Mouse (Mus musculus): ENCODE data around the gene Max. TPM values are rescaled to one million over a fixed set of nuclear protein-coding genes. Genes with fewer than 3 reads are reported as not detected.
A peak's percentile ranks its signal among the peaks of the same experiment; 100 is the strongest.

Gene Max
- polyA plus RNA-seq, 1 experiment from 2014 or later, result 15.2 TPM

GRCm38 (mm10) chr12:76898141-76898540, 63.9 kb downstream of the Max start:
- Histone ChIP-seq H3K27ac (no peak overlapping the region), H3K27me3 (no peaks in the 10 kb centered on the region), H3K36me3 (peaks cover 24% of the 10 kb centered on the region), H3K4me1 (replicated peaks) (peaks cover 17% of the 10 kb centered on the region), H3K9ac (replicated peaks) (no peak overlapping the region), H3K9me3 (no peaks in the 10 kb centered on the region), H3K4me2 (no peak overlapping the region), H3K4me3 (replicated peaks) (no peak overlapping the region)
- no peak for ATAC-seq (ENCODE audit: insufficient number of reproducible peaks, insufficient read depth, low FRiP score, low TSS enrichment, low read depth)

GRCm38 (mm10) chr12:76897006-76897405, 65.0 kb downstream of the Max start:
- no peak for ATAC-seq (ENCODE audit: insufficient number of reproducible peaks, insufficient read depth, low FRiP score, low TSS enrichment, low read depth)
- Histone ChIP-seq H3K4me1 (replicated peaks) (peaks cover 17% of the 10 kb centered on the region), H3K9ac (replicated peaks) (no peak overlapping the region), H3K27me3 (no peaks in the 10 kb centered on the region), H3K4me2 (no peak overlapping the region), H3K27ac (no peak overlapping the region), H3K36me3 (peaks cover 30% of the 10 kb centered on the region), H3K9me3 (no peaks in the 10 kb centered on the region), H3K4me3 (replicated peaks) (no peak overlapping the region)
- WGBS, result 67% methylated on average over 10 of the region's 10 CpGs

GRCm38 (mm10) chr12:76896566-76896965, 65.4 kb downstream of the Max start:
- no peak overlapping the region for H3K4me3 ChIP-seq (replicated peaks)
- peaks cover 32% of the 10 kb centered on the region for H3K36me3 ChIP-seq
- no peaks in the 10 kb centered on the region for H3K27me3 ChIP-seq
- H3K9me3 ChIP-seq, result no peaks in the 10 kb centered on the region
- ATAC-seq (ENCODE audit: insufficient number of reproducible peaks, insufficient read depth, low FRiP score, low TSS enrichment, low read depth), result no peak
- no peak overlapping the region for H3K9ac ChIP-seq (replicated peaks)
- no peak overlapping the region for H3K27ac ChIP-seq
- 94% methylated on average over 4 of the region's 4 CpGs for WGBS
- H3K4me1 ChIP-seq (replicated peaks), result peaks cover 17% of the 10 kb centered on the region
- H3K4me2 ChIP-seq, result no peak overlapping the region

- no peak overlapping the region for H3K27ac ChIP-seq
- peaks cover 17% of the 10 kb centered on the region for H3K4me1 ChIP-seq (replicated peaks)
- H3K9me3 ChIP-seq, result no peaks in the 10 kb centered on the region
- H3K4me2 ChIP-seq, result no peak overlapping the region
- H3K27me3 ChIP-seq, result no peaks in the 10 kb centered on the region
- WGBS, result 31% methylated on average over 7 of the region's 7 CpGs
- H3K9ac ChIP-seq (replicated peaks), result no peak overlapping the region
- 0 out of 2 replicates have a peak, but pooled peaks have one; percentile 39 for ATAC-seq (ENCODE audit: insufficient number of reproducible peaks, insufficient read depth, low FRiP score, low TSS enrichment, low read depth)
- no peak overlapping the region for H3K4me3 ChIP-seq (replicated peaks)
- H3K36me3 ChIP-seq, result peaks cover 34% of the 10 kb centered on the region; the same call in 1 of the 2 replicates
These were observed 66.2 kb downstream of the Max start for GRCm38 (mm10) chr12:76895777-76896176.

GRCm38 (mm10) chr12:76894792-76895559, 67.0 kb downstream of the Max start:
- no peak for ATAC-seq (ENCODE audit: insufficient number of reproducible peaks, insufficient read depth, low FRiP score, low TSS enrichment, low read depth)
- Histone ChIP-seq H3K4me2 (no peak overlapping the region), H3K27me3 (no peaks in the 10 kb centered on the region), H3K36me3 (peaks cover 33% of the 10 kb centered on the region; the same call in 1 of the 2 replicates), H3K4me1 (replicated peaks) (peaks cover 17% of the 10 kb centered on the region), H3K4me3 (replicated peaks) (no peak overlapping the region), H3K9me3 (no peaks in the 10 kb centered on the region), H3K9ac (replicated peaks) (no peak overlapping the region), H3K27ac (no peak overlapping the region)
- 77% methylated on average over 10 of the region's 10 CpGs for WGBS

GRCm38 (mm10) chr12:76892910-76893695, 68.9 kb downstream of the Max start:
- no peaks in the 10 kb centered on the region for H3K27me3 ChIP-seq
- no peaks in the 10 kb centered on the region for H3K9me3 ChIP-seq
- 93% methylated on average over 16 of the region's 16 CpGs for WGBS
- H3K9ac ChIP-seq (replicated peaks), result no peak overlapping the region
- no peak overlapping the region for H3K4me3 ChIP-seq (replicated peaks)
- H3K36me3 ChIP-seq, result peaks cover 34% of the 10 kb centered on the region; the same call in 1 of the 2 replicates
- H3K27ac ChIP-seq, result no peak overlapping the region
- no peak for ATAC-seq (ENCODE audit: insufficient number of reproducible peaks, insufficient read depth, low FRiP score, low TSS enrichment, low read depth)
- H3K4me1 ChIP-seq (replicated peaks), result peaks cover 17% of the 10 kb centered on the region
- no peak overlapping the region for H3K4me2 ChIP-seq

- H3K9me3 ChIP-seq, result no peaks in the 10 kb centered on the region
- no peak overlapping the region for H3K27ac ChIP-seq
- peaks cover 11% of the 10 kb centered on the region for H3K4me1 ChIP-seq (replicated peaks)
- no peak overlapping the region for H3K4me3 ChIP-seq (replicated peaks)
- no peak for ATAC-seq (ENCODE audit: insufficient number of reproducible peaks, insufficient read depth, low FRiP score, low TSS enrichment, low read depth)
- peaks cover 42% of the 10 kb centered on the region; the same call in 1 of the 2 replicates for H3K36me3 ChIP-seq
- no peaks in the 10 kb centered on the region for H3K27me3 ChIP-seq
- H3K4me2 ChIP-seq, result no peak overlapping the region
- WGBS, result 82% methylated on average over 3 of the region's 3 CpGs
- H3K9ac ChIP-seq (replicated peaks), result no peak overlapping the region
These were observed 70.8 kb downstream of the Max start for GRCm38 (mm10) chr12:76891160-76891559.

GRCm38 (mm10) chr12:76889404-76890184, 72.4 kb downstream of the Max start:
- ATAC-seq (ENCODE audit: insufficient number of reproducible peaks, insufficient read depth, low FRiP score, low TSS enrichment, low read depth), result no peak
- Histone ChIP-seq H3K4me3 (replicated peaks) (no peak overlapping the region), H3K27me3 (no peaks in the 10 kb centered on the region), H3K4me1 (replicated peaks) (no peaks in the 10 kb centered on the region), H3K9ac (replicated peaks) (no peak overlapping the region), H3K27ac (no peak overlapping the region), H3K9me3 (no peaks in the 10 kb centered on the region), H3K4me2 (no peak overlapping the region), H3K36me3 (peaks cover 42% of the 10 kb centered on the region; the same call in 1 of the 2 replicates)
- WGBS, result 91% methylated on average over 11 of the region's 11 CpGs

GRCm38 (mm10) chr12:76887941-76888340, 74.1 kb downstream of the Max start:
- Histone ChIP-seq H3K4me1 (replicated peaks) (peaks cover 12% of the 10 kb centered on the region), H3K9ac (replicated peaks) (no peak overlapping the region), H3K9me3 (no peaks in the 10 kb centered on the region), H3K27me3 (no peaks in the 10 kb centered on the region), H3K27ac (no peak overlapping the region), H3K4me2 (no peak overlapping the region), H3K36me3 (peaks cover 42% of the 10 kb centered on the region; the same call in 1 of the 2 replicates), H3K4me3 (replicated peaks) (no peak overlapping the region)
- 95% methylated on average over 12 of the region's 12 CpGs for WGBS
- no peak for ATAC-seq (ENCODE audit: insufficient number of reproducible peaks, insufficient read depth, low FRiP score, low TSS enrichment, low read depth)
